Mouse (Mus musculus) embryonic fibroblast, embryonic 13.5 days (primary cell): ENCODE measurements around the gene Atxn1l.
A peak's percentile ranks its signal among the peaks of the same experiment; 100 is the strongest.

Experiments used
- CTCF ChIP-seq: IDR thresholded peaks from 2 replicates; pipeline ENCODE4 v1.5.1; 2011; ENCODE audit warnings: mild to moderate bottlenecking, control low read depth, low read length, moderate library complexity, borderline replicate concordance; ENCODE audit not compliant: insufficient read depth
- POLR2A ChIP-seq: IDR thresholded peaks from 2 replicates; pipeline ENCODE4 v1.6.1; 2011; ENCODE audit warnings: low read depth, mild to moderate bottlenecking, control low read depth, low read length, moderate library complexity

DNA sequence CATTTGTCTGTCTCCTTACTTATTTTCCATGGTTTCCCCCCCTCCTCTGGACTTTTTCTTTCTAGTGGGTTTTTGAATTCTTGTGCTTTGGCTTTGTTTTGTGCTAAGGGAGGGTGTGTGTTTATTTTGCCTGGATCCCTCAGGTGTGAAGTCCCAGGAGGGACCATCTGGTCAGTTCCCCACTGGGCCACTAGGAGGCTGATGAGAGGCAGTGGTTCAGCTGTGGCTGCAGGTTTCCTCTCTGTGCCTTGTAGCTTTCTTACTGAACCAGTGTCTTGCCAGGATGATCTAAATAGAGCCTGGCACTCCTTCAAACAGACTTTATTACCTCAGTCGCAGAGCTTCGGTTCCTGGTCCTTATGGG is 30.7 kb downstream of the Atxn1l start:
- TF ChIP-seq CTCF (peak; percentile 61; the same call in 1 of the 2 replicates), POLR2A (no peak)
